Mouse (Mus musculus): ENCODE results near the gene Ahdc1. TPM values are rescaled to one million over a fixed set of nuclear protein-coding genes. Genes with fewer than 3 reads are reported as not detected.

The Ahdc1 gene
- total RNA-seq, 2 experiments from 2014 or later, result 3.8 to 5.3 TPM

DNA sequence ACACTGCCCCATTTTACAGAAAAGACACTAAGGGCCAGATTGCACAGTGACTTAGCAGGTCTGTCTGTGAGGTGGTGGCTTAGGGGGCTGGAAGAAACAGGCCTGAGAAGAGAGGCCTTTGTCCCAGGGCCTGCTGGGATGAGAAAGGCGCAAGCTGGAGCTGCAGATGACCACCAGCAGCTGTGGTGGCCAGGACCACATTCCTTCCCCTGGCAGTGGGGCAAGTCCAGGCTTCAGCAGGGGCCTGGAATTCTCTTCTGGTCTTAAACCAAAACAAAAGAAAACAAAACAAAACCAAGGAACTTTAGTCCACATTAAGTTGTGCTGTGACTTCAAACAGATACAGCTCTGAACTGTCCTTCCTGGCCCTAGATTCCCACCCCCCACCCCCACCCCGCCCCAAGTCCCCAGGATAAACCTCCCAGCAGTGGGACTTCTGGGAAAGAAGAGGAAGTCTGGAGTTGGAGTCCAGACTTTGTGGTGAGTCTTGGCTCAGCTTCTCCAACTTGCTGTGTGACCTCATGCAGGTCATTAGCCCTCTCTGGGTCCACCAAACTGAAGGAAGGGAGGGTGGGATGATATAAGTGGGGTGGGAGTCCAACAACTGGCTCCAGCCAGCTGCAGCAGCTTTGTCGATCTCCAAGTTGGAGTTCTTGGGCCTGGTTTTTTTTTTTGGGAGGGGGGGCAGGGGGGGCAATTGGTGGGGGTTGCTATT is 105.9 kb downstream of the Ahdc1 start:
- no peak for ATAC-seq (replicated peaks; ENCODE audit: poor library complexity)

DNA sequence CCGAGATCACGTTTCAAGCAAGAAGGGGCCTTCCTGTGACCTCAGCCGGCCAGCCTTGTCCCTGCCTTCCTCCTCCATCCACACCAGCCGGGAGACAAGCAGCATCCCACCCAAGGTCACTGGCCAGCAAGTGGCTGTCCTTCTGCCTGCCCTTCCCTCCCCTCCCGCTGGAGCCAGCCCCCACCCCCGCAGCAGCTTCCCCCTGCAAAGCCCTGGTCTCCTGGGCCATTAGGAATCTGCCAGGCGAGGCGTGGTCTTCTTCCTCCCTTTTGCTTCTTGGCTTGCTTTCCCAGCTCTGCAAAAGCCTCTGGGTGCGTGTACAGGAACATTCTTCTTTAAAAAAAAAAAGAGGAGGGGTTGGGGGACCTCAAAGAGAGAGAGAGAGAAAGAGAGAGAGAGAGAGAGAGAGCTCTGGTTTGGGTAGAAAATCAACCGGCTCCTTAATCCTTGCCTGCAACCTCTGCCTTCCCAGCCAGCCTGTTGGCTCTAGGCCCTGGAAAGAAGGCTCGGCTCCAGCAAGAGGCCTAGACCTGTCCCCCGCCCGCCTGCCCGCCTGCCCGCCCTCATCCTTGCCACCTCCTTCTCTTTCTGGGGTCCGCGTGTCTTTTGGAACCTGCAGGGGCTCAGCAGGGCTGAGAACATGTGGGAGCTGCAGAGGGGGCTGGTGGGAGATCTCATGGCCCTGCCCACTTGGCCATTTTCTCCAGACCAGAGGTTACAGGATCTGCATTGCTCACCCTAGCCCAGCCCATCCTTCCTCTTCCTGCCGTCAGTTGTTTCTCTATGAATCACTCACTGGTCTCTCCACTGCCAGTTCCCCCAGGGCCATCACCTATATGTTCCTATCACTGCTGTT is 106.7 kb downstream of the Ahdc1 start:
- peak; percentile 87 for ATAC-seq (replicated peaks; ENCODE audit: poor library complexity)

DNA sequence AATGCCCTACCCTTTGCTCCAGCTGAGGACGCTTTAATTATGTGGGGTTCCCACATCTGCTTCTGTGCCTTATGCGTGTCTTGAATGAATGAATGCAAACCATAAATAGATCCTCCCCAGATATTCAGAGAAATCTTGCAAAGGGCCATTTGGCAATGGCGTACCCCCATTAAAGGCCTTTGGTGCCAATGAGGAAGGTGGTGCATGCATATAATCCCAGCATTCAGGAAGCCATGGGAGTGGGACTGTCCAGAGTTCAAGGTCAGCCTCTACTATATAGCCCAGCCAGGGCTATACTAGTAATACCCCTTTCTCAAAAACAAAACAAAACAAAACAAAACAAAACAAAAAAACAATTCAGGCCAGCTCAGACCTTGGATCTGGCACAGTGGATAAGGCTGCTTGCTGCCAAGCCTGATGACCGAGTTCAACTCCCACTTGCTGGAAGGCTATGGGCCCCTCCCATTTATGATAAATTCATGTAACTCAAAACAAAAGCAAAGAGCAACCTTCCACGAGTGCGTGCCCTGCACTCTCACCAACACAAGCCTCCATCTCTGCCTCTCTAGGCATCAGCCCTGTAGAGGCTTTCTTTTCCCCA is 107.8 kb downstream of the Ahdc1 start:
- no peak for ATAC-seq (replicated peaks; ENCODE audit: poor library complexity)

DNA sequence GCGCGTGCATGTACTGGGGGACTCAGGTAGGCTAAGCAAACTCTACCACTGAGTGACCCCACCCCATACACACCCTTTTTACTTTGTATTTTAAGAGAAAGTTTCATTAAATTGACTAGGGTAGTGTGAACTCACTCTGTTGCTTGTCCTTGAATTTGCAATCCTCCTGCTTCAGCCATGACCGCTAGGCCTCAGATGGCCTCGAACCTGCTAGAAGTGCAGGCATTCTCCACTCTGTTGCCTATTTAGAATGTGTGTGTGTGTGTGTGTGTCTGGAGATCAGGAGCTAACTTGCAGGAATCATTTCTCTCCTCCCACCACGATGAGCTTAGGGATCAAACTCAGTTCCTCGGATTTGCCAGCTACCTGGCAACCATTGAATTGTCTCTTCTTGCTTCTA is 108.5 kb downstream of the Ahdc1 start:
- ATAC-seq (replicated peaks; ENCODE audit: poor library complexity), result no peak

DNA sequence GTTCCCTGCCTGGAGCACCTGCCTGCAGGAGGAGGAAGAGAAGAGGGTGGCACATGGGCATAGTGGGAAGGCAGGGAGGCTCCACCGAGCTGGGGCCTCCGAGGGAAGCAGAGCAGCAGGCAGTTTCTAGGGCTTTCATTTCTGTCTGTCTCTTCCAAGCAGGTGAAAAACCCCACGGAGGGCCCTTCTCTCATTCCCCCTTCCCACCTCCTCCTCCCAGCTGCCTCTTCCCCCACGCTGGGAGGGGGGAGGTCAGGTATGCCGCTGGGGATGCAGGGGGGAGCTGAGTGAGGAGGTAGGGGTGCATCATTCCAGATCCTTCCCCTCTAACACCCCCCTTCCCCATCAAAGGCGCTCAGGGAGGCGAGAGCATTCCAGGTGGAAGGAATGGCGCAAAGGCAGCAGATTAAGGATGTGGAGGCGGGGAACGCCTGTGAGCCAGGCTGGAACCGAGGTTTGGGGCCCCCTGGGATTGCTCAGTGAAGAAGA is 109.8 kb downstream of the Ahdc1 start:
- ATAC-seq (replicated peaks; ENCODE audit: poor library complexity), result no peak

DNA sequence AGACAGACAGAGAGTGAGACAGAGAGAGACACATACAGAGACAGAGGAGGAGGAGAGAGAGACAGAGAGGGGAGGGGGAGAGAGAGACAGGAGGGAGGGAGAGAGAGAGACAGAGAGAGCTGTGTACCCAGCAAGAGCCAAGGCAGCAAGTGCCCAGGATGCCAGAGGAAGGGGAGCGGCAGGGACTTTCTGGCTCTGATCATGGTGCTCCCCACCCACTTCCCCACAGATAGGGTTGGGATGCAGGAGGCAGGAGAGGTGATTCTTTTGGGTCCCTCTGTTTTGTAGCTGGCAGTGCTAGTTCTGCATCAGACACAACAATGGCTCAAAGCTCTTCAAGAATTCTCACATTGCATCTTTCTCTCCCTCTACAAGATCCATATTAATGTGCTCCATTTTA is 110.4 kb downstream of the Ahdc1 start:
- ATAC-seq (replicated peaks; ENCODE audit: poor library complexity), result no peak

DNA sequence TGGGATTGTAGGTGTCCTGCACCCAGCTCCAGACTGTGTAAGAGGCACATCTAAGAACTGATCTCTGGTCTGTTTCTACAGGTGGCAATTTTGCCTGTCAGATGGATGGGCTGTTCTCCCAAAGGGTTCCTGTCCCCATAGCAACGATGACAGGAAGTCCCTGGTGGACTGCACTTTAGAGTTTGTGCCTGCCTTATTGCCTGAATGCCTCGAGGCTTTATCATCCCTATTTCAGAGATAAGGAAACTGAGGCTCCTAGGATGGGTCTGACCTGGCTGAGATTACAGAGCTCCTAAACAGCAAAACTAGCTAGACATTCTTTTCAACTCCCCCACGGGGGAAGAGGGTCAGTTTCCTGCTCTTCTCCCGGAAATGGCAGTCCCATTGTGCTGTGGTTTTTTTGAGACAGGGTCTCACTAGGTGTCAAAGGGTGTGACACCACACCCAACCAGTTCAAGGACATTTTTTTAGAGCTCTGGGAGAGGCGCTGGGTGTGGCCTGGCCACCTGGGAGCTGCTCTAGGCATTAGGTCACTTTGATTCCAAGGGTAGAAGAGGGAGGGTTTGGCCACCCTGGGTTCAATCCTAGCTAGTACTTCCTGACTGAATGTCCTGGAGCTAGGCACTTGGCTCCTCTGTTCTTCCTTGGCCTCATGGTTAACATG is 111.0 kb downstream of the Ahdc1 start:
- ATAC-seq (replicated peaks; ENCODE audit: poor library complexity), result no peak

DNA sequence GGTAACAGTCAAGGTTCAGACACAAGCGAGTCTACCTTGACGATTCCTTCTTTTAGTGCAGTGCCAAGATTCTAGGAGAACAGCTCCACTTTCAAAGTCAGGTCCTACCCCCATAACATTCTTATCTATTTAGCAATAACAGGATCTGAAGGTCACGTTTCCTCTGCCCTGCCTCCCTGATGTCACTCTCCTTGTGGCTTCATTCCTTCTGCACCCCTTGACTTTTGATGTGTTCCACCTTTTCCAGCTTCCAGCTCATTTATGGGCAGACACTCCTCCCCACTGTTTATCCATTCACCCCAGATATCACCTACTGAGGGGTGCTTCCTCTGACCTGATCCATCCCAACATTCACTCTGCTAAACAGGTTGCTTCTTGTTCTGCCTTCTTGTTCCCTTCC is 116.0 kb downstream of the Ahdc1 start:
- no peak for ATAC-seq (replicated peaks; ENCODE audit: poor library complexity)

Other genes starting within 250 kb of the Ahdc1 start
- 62.3 and 65.5 TPM in 2 replicates for gene Rpa2, start 242.9 kb upstream of the Ahdc1 start, total RNA-seq (2015)
- gene Rpa2, start 242.9 kb upstream of the Ahdc1 start, total RNA-seq (2017), result 56.2 and 68.4 TPM in 2 replicates
- gene Themis2, start 214.9 kb upstream of the Ahdc1 start, total RNA-seq (2015), result 27.5 and 35.0 TPM in 2 replicates
- gene Themis2, start 214.9 kb upstream of the Ahdc1 start, total RNA-seq (2017), result 18.9 and 23.6 TPM in 2 replicates
- gene Ppp1r8, start 168.1 kb upstream of the Ahdc1 start, total RNA-seq (2015), result 36.1 and 42.9 TPM in 2 replicates
- 62.9 and 71.0 TPM in 2 replicates for gene Ppp1r8, start 168.1 kb upstream of the Ahdc1 start, total RNA-seq (2017)
- gene Stx12, start 126.8 kb upstream of the Ahdc1 start, total RNA-seq (2015), result 34.4 and 36.5 TPM in 2 replicates
- 31.3 and 33.1 TPM in 2 replicates for gene Stx12, start 126.8 kb upstream of the Ahdc1 start, total RNA-seq (2017)
- gene Fam76a, start 88.7 kb upstream of the Ahdc1 start, total RNA-seq (2015), result 17.9 and 18.0 TPM in 2 replicates
- gene Fam76a, start 88.7 kb upstream of the Ahdc1 start, total RNA-seq (2017), result 31.5 and 42.0 TPM in 2 replicates
- 3.2 and 3.4 TPM in 2 replicates for gene Fgr, start 37.2 kb upstream of the Ahdc1 start, total RNA-seq (2015)
- 2.5 and 3.0 TPM in 2 replicates for gene Fgr, start 37.2 kb upstream of the Ahdc1 start, total RNA-seq (2017)
- 124 and 135 TPM in 2 replicates for gene Wasf2, start 119.2 kb downstream of the Ahdc1 start, total RNA-seq (2015)
- gene Wasf2, start 119.2 kb downstream of the Ahdc1 start, total RNA-seq (2017), result 24.7 and 35.1 TPM in 2 replicates
- not detected in 2 replicates for gene Cd164l2, start 200.9 kb downstream of the Ahdc1 start, total RNA-seq (2015)
- not detected in 2 replicates for gene Cd164l2, start 200.9 kb downstream of the Ahdc1 start, total RNA-seq (2017)
- not detected in 2 replicates for gene Gpr3, start 201.3 kb downstream of the Ahdc1 start, total RNA-seq (2015)
- gene Gpr3, start 201.3 kb downstream of the Ahdc1 start, total RNA-seq (2017), result 0.08 TPM in 1 of 2 replicates, not detected in the other
- 3.6 and 4.6 TPM in 2 replicates for gene Map3k6, start 229.6 kb downstream of the Ahdc1 start, total RNA-seq (2015)
- gene Map3k6, start 229.6 kb downstream of the Ahdc1 start, total RNA-seq (2017), result 0.87 and 6.1 TPM in 2 replicates

All from megakaryocyte progenitor cell, adult 5-6 weeks (primary cell).